Mouse (Mus musculus) liver, embryonic 14.5 days (tissue): ENCODE measurements around the gene Errfi1. TPM values are rescaled to one million over a fixed set of nuclear protein-coding genes. Genes with fewer than 3 reads are reported as not detected.

Source experiments
- ATAC-seq: fragments of 200-750 bp; cut with Nextera tagmentation; 2 replicates; pipeline ENCODE4 v1.8.0; 2017; ENCODE audit warnings: moderate number of reproducible peaks, mild to moderate bottlenecking, moderate library complexity; ENCODE audit not compliant: insufficient read depth
- DNase-seq, 3 experiments: peaks; one replicate each; pipeline ENCODE4 v3.0.0-alpha.2; 2012 to 2013; ENCODE audit warnings: low read depth in 3 of 3, low spot score in 3 of 3
- H3K27ac ChIP-seq: fragments of 300-500 bp; sonication (generic); 2 replicates; pipeline ENCODE4 v1.5.1; 2014; ENCODE audit warnings: moderate library complexity, mild to moderate bottlenecking, control low read depth, inconsistent platforms
- H3K27me3 ChIP-seq: fragments of 300-500 bp; sonication (generic); 2 replicates; pipeline ENCODE4 v1.6.1; 2014; ENCODE audit warnings: mild to moderate bottlenecking, low read length, moderate library complexity; ENCODE audit not compliant: control insufficient read depth, insufficient read depth
- H3K36me3 ChIP-seq: fragments of 300-500 bp; sonication (generic); replicated peaks from 2 replicates; pipeline ENCODE4 v1.6.1; 2014; ENCODE audit warnings: low read depth; ENCODE audit not compliant: control insufficient read depth, insufficient read depth
- H3K4me1 ChIP-seq, 2 experiments: fragments of 200-500 bp in 1 of 2; fragments of 300-500 bp in 1 of 2; sonication (generic) in 1 of 2; replicated peaks; 2 replicates each; pipeline ENCODE4 v1.6.1; 2012 to 2014; ENCODE audit warnings: antibody characterized with exemption in 1 of 2, inconsistent platforms in 1 of 2, low read length in 1 of 2; ENCODE audit not compliant: control insufficient read depth in 2 of 2, insufficient read depth in 2 of 2
- H3K4me2 ChIP-seq: fragments of 300-500 bp; sonication (generic); 2 replicates; pipeline ENCODE4 v1.6.1; 2014; ENCODE audit warnings: low read depth, mild to moderate bottlenecking, control low read depth, moderate library complexity
- H3K4me3 ChIP-seq, 2 experiments: fragments of 200-500 bp in 1 of 2; fragments of 300-500 bp in 1 of 2; sonication (generic) in 1 of 2; 2 replicates each; pipeline ENCODE4 v1.5.1; 2012 to 2014; ENCODE audit warnings: low read depth in 2 of 2, low read length in 2 of 2, mild to moderate bottlenecking in 2 of 2, control low read depth in 1 of 2, inconsistent platforms in 1 of 2, moderate library complexity in 1 of 2; ENCODE audit not compliant: insufficient read depth in 1 of 2
- H3K9ac ChIP-seq: fragments of 300-500 bp; sonication (generic); replicated peaks from 2 replicates; pipeline ENCODE4 v1.6.1; 2014; ENCODE audit warnings: mild to moderate bottlenecking, control low read depth, moderate library complexity
- H3K9me3 ChIP-seq: fragments of 300-500 bp; sonication (generic); 2 replicates; pipeline ENCODE4 v1.6.1; 2016; ENCODE audit warnings: low read length, mixed read lengths; ENCODE audit not compliant: control insufficient read depth
- CTCF ChIP-seq: IDR thresholded peaks from 2 replicates; pipeline ENCODE4 v1.5.1; 2016; ENCODE audit warnings: antibody characterized with exemption, low read depth, control low read depth
- EP300 ChIP-seq: IDR thresholded peaks from 2 replicates; pipeline ENCODE4 v1.6.1; 2016; ENCODE audit warnings: antibody characterized with exemption, low read depth
- WGBS: fragments of 180-500 bp; shearing (Covaris S2); extraction: QIAGEN DNeasy Blood & Tissue Kit; methylation state at CpG from one replicate; pipeline ENCODE4 v1.1.7; 2014; ENCODE audit not compliant: insufficient replicate concordance; 5-methylcytosine and 5-hydroxymethylcytosine counted together
- polyA plus RNA-seq, 2 experiments: library from polyadenylated mRNA; depleted of rRNA in 1 of 2; stranded (reverse) in 1 of 2; unstranded in 1 of 2; fragments of >200 nt; fragmentation: Nextera tagmentation in 1 of 2; extraction: Ambion mirVana in 1 of 2; gene quantifications; 2 replicates each; pipeline versions ENCODE4 v1.2.1 to v1.2.3; 2012 to 2014

Gene Errfi1
- polyA plus RNA-seq (2012; rRNA removed) (11.3 and 12.6 TPM in 2 replicates), polyA plus RNA-seq (2014; fragmentation: Nextera tagmentation; extraction: Ambion mirVana) (23.1 and 26.1 TPM in 2 replicates)

GRCm38 (mm10) chr4:150853680-150854461, at the start of gene Errfi1:
Errfi1 (plus strand) TSS chr4:150853919.
- no peak within 1 kb of the TSS for H3K9ac ChIP-seq
- 50% methylated on average over 13 of the region's 13 CpGs for WGBS

DNA sequence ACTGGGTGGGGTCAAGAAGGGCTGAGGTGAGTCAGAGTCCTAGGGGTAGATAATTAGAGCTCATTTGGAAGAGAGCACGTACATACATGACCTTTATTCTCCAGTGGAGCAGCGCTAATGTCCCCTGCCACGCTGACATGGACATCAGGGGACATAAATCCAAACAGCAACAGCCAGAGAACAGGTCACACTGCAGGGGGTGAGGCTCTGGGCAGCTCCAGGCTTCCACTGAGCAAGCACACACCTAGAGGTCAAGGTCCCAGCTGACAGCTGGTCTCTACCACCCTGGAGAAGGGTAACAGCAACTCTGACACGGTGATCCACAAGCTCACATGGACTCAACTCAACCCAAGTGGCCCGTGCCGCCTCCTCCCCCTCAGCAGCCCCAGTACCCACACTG, 49.5 kb upstream of the Errfi1 start:
- DNase-seq, result no peak
- Histone ChIP-seq H3K4me3 (no peak overlapping the region), H3K27ac (no peak overlapping the region), H3K27me3 (no peaks in the 10 kb centered on the region), H3K9me3 (no peaks in the 10 kb centered on the region), H3K36me3 (no peaks in the 10 kb centered on the region), H3K4me2 (no peak overlapping the region), H3K4me1 (peaks cover 0 to 25% of the 10 kb centered on the region in 2 experiments; a peak in 2 of 4 replicates), H3K9ac (no peak overlapping the region)
- TF ChIP-seq EP300 (no peak), CTCF (no peak)
- no peak; the same call in 1 of the 2 replicates for ATAC-seq
- 52% methylated on average over 6 of the region's 6 CpGs for WGBS

More at GRCm38 (mm10) chr4:150853680-150854461, at the start of gene Errfi1:
- peaks cover 18% of the 10 kb centered on the region for H3K27me3 ChIP-seq
- peak; percentile 71 for ATAC-seq
- no peak within 1 kb of the TSS for H3K27ac ChIP-seq
- H3K9me3 ChIP-seq, result no peaks in the 10 kb centered on the region
- no peaks in the 10 kb centered on the region for H3K36me3 ChIP-seq
- H3K4me2 ChIP-seq, result peak within 1 kb of the TSS; percentile 72
- peak within 1 kb of the TSS; percentile 30 to 61 for H3K4me3 ChIP-seq
- H3K4me1 ChIP-seq, result peaks cover 0 to 4% of the 10 kb centered on the region in 2 experiments; a peak in 2 of 4 replicates
- TF ChIP-seq CTCF, result no peak
- no peak; the same call in 1 of the 2 replicates for TF ChIP-seq EP300
- DNase-seq, result peak; percentile 22 to 30 (median 23)

GRCm38 (mm10) chr4:150807727-150808470, 45.8 kb upstream of the Errfi1 start:
- Histone ChIP-seq H3K4me1 (peaks cover 0 to 17% of the 10 kb centered on the region in 2 experiments; a peak in 2 of 4 replicates), H3K9ac (no peak overlapping the region), H3K4me3 (no peak overlapping the region), H3K4me2 (no peak overlapping the region), H3K27me3 (no peaks in the 10 kb centered on the region), H3K9me3 (no peaks in the 10 kb centered on the region), H3K27ac (no peak overlapping the region), H3K36me3 (no peaks in the 10 kb centered on the region)
- TF ChIP-seq CTCF, result no peak
- 0 out of 2 replicates have a peak, but pooled peaks have one; percentile 25 for TF ChIP-seq EP300
- ATAC-seq, result 0 out of 2 replicates have a peak, but pooled peaks have one; percentile 17
- no peak for DNase-seq
- WGBS, result 31% methylated on average over 20 of the region's 20 CpGs

GRCm38 (mm10) chr4:150808471-150808847, 45.3 kb upstream of the Errfi1 start:
- Histone ChIP-seq H3K4me2 (no peak overlapping the region), H3K9ac (no peak overlapping the region), H3K4me1 (peaks cover 0 to 17% of the 10 kb centered on the region in 2 experiments; a peak in 2 of 4 replicates), H3K9me3 (no peaks in the 10 kb centered on the region), H3K36me3 (no peaks in the 10 kb centered on the region), H3K27ac (no peak overlapping the region), H3K27me3 (no peaks in the 10 kb centered on the region), H3K4me3 (no peak overlapping the region)
- peak in 2 of 3 experiments; percentile 28 to 45 for DNase-seq
- peak; percentile 68; the same call in 1 of the 2 replicates for ATAC-seq
- 17% methylated on average over 12 of the region's 12 CpGs for WGBS
- TF ChIP-seq CTCF (no peak), EP300 (no peak)

DNA sequence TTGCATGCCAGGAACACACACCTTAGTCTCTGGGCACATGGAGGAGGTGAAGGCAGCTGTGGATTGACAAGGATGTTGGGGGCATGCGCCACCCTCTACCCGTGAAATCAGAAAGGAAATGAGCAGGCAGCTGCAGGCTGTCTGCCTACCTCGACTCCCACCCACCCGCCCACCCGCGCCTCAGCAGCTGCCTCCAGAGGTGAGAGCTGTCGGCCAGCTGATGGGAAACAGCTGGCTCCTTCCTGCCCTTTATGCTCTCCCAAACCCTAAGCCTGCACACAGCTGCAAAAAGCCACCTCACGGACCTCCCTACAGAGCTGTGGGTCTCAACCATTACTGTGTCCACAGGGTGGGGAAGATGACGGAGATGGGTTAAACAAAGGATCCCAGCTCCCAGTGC, 44.4 kb upstream of the Errfi1 start:
- Histone ChIP-seq H3K9me3 (no peaks in the 10 kb centered on the region), H3K36me3 (no peaks in the 10 kb centered on the region), H3K27me3 (no peaks in the 10 kb centered on the region), H3K4me1 (peaks cover 0 to 11% of the 10 kb centered on the region in 2 experiments; a peak in 2 of 4 replicates), H3K9ac (no peak overlapping the region), H3K4me2 (no peak overlapping the region), H3K4me3 (no peak overlapping the region), H3K27ac (no peak overlapping the region)
- ATAC-seq, result no peak
- WGBS, result 20% methylated on average over 9 of the region's 9 CpGs
- TF ChIP-seq EP300 (no peak), CTCF (no peak)
- no peak for DNase-seq
